Mouse (Mus musculus) stomach, embryonic 14.5 days (tissue): ENCODE measurements around the gene Rad9b. TPM values are rescaled to one million over a fixed set of nuclear protein-coding genes. Genes with fewer than 3 reads are reported as not detected.

Experiments
- ATAC-seq: fragments of 200-750 bp; cut with Nextera tagmentation; 2 replicates; pipeline ENCODE4 v1.8.0; 2017; ENCODE audit warnings: low read depth, moderate TSS enrichment; ENCODE audit not compliant: insufficient number of reproducible peaks, insufficient read depth, low FRiP score
- H3K27ac ChIP-seq: fragments of 300-500 bp; sonication (generic); 2 replicates; pipeline ENCODE4 v1.5.1; 2014; ENCODE audit warnings: mild to moderate bottlenecking, low read length, moderate library complexity, mixed read lengths
- H3K27me3 ChIP-seq: fragments of 300-500 bp; sonication (generic); 2 replicates; pipeline ENCODE4 v1.6.1; 2014; ENCODE audit warnings: low read length, control low read depth, mixed read lengths; ENCODE audit not compliant: control insufficient read depth, insufficient read depth
- H3K36me3 ChIP-seq: fragments of 300-500 bp; sonication (generic); 2 replicates; pipeline ENCODE4 v1.6.1; 2014; ENCODE audit warnings: mild to moderate bottlenecking, control low read depth, low read length, moderate library complexity, mixed read lengths; ENCODE audit not compliant: control insufficient read depth, insufficient read depth
- H3K4me1 ChIP-seq: fragments of 300-500 bp; sonication (generic); 2 replicates; pipeline ENCODE4 v1.6.1; 2014; ENCODE audit warnings: low read length, control low read depth, mixed read lengths; ENCODE audit not compliant: control insufficient read depth, insufficient read depth
- H3K4me2 ChIP-seq: fragments of 300-500 bp; sonication (generic); replicated peaks from 2 replicates; pipeline ENCODE4 v1.6.1; 2014; ENCODE audit warnings: low read depth, low read length, control low read depth
- H3K4me3 ChIP-seq: fragments of 300-500 bp; sonication (generic); 2 replicates; pipeline ENCODE4 v1.5.1; 2014; ENCODE audit warnings: low read depth, low read length, control low read depth
- H3K9ac ChIP-seq: fragments of 300-500 bp; sonication (generic); replicated peaks from 2 replicates; pipeline ENCODE4 v1.6.1; 2014; ENCODE audit warnings: low read depth, mild to moderate bottlenecking, control low read depth, low read length, moderate library complexity, mixed read lengths
- H3K9me3 ChIP-seq: fragments of 300-500 bp; sonication (generic); 2 replicates; pipeline ENCODE4 v1.6.1; 2016; ENCODE audit warnings: low read depth, low read length, control low read depth; ENCODE audit not compliant: control insufficient read depth
- WGBS: fragments of 180-500 bp; shearing (Covaris S2); extraction: QIAGEN DNeasy Blood & Tissue Kit; methylation state at CpG from one replicate; pipeline ENCODE4 v1.1.7; 2014; 5-methylcytosine and 5-hydroxymethylcytosine counted together
- polyA plus RNA-seq: library from polyadenylated mRNA; unstranded; fragments of >200 nt; fragmentation: Nextera tagmentation; extraction: Ambion mirVana; gene quantifications from 2 replicates; pipeline ENCODE4 v1.2.1, GENCODE M21; 2014

The Rad9b gene
- polyA plus RNA-seq, 1 experiment from 2014 or later, result 15.3 TPM

GRCm38 (mm10) chr5:122302810-122303745, 51.0 kb downstream of the Rad9b start:
- Histone ChIP-seq H3K27ac (peak overlapping the region; percentile 12), H3K4me3 (no peak overlapping the region), H3K36me3 (no peaks in the 10 kb centered on the region), H3K4me1 (peaks cover 16% of the 10 kb centered on the region), H3K4me2 (no peak overlapping the region), H3K9me3 (no peaks in the 10 kb centered on the region), H3K27me3 (no peaks in the 10 kb centered on the region), H3K9ac (no peak overlapping the region)
- peak; percentile 23; the same call in 1 of the 2 replicates for ATAC-seq
- WGBS, result 67% methylated on average over 17 of the region's 17 CpGs

DNA sequence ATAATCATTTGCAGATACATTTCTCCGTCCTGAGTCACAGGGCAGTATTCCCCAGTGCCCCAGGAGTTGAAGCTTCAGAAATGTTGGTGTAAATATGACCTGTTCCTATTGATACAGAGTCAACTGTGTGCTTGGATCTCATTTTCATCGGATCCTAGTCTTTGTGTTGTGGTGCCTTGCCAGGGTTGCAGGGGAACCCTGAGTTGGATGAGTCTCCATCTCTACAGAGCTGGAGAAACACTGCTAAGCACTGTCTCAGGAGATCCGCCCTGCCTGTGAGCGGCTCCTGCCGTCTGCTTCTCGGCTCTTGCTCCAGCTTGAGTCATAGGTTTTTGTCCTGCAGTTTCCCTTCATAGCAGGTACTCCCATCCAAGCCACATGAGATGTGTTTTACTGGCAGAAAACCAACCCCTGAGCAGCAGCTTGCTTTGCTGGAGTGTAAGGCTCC, 53.9 kb downstream of the Rad9b start:
- Histone ChIP-seq H3K9ac (no peak overlapping the region), H3K4me3 (no peak overlapping the region), H3K9me3 (no peaks in the 10 kb centered on the region), H3K36me3 (no peaks in the 10 kb centered on the region), H3K27me3 (no peaks in the 10 kb centered on the region), H3K27ac (no peak overlapping the region), H3K4me1 (peaks cover 20% of the 10 kb centered on the region), H3K4me2 (no peak overlapping the region)
- ATAC-seq, result no peak
- 86% methylated on average over 6 of the region's 6 CpGs for WGBS

DNA sequence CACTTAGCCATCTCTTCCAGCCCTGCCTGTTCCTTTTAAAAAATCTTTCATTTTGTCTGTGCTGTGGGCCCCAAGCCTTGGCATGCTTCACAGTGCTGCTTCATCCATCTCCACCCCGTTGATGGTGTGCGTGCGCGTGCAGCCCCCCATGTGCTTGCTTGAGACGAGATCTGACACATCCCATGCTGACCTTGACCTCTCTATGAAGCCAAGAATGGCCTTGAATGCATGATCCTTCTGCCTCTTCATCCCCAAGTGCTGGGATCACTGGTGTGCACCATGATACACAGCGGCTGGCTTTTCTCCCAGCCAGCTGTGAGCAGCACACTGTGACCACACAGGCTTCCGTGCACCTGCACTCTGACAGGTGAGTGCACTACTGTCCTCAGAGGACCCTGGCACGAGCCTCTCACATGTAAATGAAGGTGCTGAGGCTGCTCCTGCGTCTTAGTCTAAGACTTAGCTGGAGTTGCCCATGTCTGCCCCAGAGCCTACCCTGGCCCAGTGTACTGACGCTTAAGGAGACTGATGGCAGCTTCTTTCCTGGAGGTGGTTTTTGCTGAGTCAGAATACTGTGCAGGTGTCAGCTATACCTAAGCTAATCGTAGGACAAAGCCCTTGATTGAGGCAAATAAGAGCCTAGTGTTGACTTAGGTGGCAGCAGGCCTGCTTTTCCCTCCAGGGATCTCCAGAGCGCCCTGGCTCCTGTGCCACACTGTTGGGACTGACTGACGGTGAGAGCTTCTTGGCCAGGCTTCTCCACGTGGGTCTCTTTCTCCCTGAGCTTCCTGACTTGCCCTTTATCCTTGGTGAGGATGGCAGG, 58.7 kb downstream of the Rad9b start:
- Histone ChIP-seq H3K27ac (no peak overlapping the region), H3K4me1 (peaks cover 33% of the 10 kb centered on the region; the same call in 1 of the 2 replicates), H3K4me2 (no peak overlapping the region), H3K9ac (no peak overlapping the region), H3K36me3 (no peaks in the 10 kb centered on the region), H3K9me3 (no peaks in the 10 kb centered on the region), H3K27me3 (no peaks in the 10 kb centered on the region), H3K4me3 (no peak overlapping the region)
- 64% methylated on average over 14 of the region's 14 CpGs for WGBS
- 0 out of 2 replicates have a peak, but pooled peaks have one; percentile 56 for ATAC-seq

- no peak for ATAC-seq
- Histone ChIP-seq H3K4me3 (no peak overlapping the region), H3K27me3 (no peaks in the 10 kb centered on the region), H3K9me3 (no peaks in the 10 kb centered on the region), H3K4me1 (peaks cover 33% of the 10 kb centered on the region; the same call in 1 of the 2 replicates), H3K36me3 (no peaks in the 10 kb centered on the region), H3K4me2 (no peak overlapping the region), H3K27ac (no peak overlapping the region), H3K9ac (no peak overlapping the region)
- 85% methylated on average over 3 of the region's 3 CpGs for WGBS
Observed at GRCm38 (mm10) chr5:122294219-122294735, 59.8 kb downstream of the Rad9b start.

DNA sequence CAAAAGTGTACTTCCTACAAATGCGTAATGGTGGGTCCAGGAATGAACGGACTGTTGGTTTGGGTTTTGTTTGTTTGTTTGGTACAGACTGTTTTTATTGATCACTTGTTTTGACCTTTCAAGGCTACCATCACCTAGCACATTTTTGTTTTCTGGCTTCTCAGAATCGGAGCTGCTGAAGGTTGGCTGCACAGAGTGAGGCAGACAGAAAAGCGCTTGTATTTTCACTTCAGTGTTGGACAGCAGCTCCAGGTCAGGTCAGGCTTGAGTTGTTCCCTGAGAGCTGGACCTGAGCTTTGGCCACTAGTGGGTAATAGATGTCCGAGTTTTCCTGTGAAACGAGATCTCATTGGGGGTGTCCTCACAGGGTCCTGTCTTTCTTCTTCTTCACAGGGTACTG, 60.9 kb downstream of the Rad9b start:
- Histone ChIP-seq H3K4me2 (no peak overlapping the region), H3K27ac (peak overlapping the region; percentile 36; the same call in 1 of the 2 replicates), H3K4me3 (no peak overlapping the region), H3K9me3 (no peaks in the 10 kb centered on the region), H3K4me1 (peaks cover 33% of the 10 kb centered on the region; the same call in 1 of the 2 replicates), H3K27me3 (no peaks in the 10 kb centered on the region), H3K36me3 (no peaks in the 10 kb centered on the region), H3K9ac (no peak overlapping the region)
- no peak for ATAC-seq
- 48% methylated on average over 6 of the region's 6 CpGs for WGBS

DNA sequence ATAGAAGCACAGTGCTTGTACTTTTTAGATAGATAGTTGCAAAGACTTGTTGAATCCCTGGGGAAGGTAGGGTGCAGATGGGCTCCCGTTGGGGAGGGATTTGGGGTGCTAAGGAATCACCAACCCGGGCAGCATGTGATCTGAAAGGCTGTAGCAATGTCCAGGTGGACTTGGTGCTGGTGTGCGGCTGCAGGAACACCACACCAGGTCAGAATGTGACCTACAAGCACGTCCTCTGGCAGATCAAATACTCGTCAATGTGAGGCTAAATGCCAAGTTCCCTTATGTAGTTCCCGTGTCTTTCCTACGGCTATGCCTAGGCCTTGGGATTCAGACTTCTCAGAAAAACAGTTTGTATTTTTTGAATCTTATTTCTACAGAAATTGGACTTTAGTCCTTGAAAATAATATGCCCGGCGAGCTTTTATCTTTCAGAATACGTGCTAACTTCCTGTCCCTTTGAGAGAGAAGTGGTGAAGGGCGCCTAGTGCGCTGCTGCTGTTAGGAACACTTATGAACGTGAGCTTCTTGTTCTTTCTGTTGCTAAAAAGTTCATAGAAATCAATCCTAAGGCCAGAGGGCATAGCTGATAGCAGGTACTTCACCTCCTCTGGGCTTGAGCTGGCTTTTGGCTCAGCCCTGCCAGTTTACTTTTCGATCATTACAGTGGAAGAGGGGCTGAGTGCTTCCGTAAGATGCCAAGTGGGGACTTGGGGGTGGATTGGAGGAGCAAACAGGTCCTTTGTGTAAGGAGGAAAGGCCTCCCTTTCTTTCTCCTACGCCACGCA, 62.3 kb downstream of the Rad9b start:
- Histone ChIP-seq H3K4me2 (no peak overlapping the region), H3K4me1 (peaks cover 33% of the 10 kb centered on the region; the same call in 1 of the 2 replicates), H3K27me3 (no peaks in the 10 kb centered on the region), H3K9ac (no peak overlapping the region), H3K4me3 (no peak overlapping the region), H3K9me3 (no peaks in the 10 kb centered on the region), H3K36me3 (no peaks in the 10 kb centered on the region), H3K27ac (peak overlapping the region; percentile 44; the same call in 1 of the 2 replicates)
- WGBS, result 57% methylated on average over 17 of the region's 17 CpGs
- ATAC-seq, result no peak; the same call in 1 of the 2 replicates

GRCm38 (mm10) chr5:122291149-122291548, 62.9 kb downstream of the Rad9b start:
- Histone ChIP-seq H3K36me3 (no peaks in the 10 kb centered on the region), H3K4me3 (no peak overlapping the region), H3K27ac (0 out of 2 replicates have a peak overlapping the region, but pooled peaks have one; percentile 44), H3K9me3 (no peaks in the 10 kb centered on the region), H3K4me2 (no peak overlapping the region), H3K27me3 (no peaks in the 10 kb centered on the region), H3K4me1 (peaks cover 35% of the 10 kb centered on the region; the same call in 1 of the 2 replicates), H3K9ac (no peak overlapping the region)
- 64% methylated on average over 6 of the region's 6 CpGs for WGBS
- no peak for ATAC-seq
